Mouse (Mus musculus) adrenal gland, adult (tissue): ENCODE results near the gene 1500009C09Rik.
A peak's percentile ranks its signal among the peaks of the same experiment; 100 is the strongest.

Experiments used
- DNase-seq, 2 experiments: peaks; one replicate each; pipeline ENCODE4 v3.0.0; 2022 to 2023; ENCODE audit warnings: low spot score in 1 of 2; ENCODE audit not compliant: inconsistent age in 2 of 2

The 1500009C09Rik gene

GRCm38 (mm10) chr15:82252097-82252496 lies at the start of gene 1500009C09Rik:
Gene 1500009C09Rik, plus strand, starts transcription at chr15:82252397.
- no peak for DNase-seq

DNA sequence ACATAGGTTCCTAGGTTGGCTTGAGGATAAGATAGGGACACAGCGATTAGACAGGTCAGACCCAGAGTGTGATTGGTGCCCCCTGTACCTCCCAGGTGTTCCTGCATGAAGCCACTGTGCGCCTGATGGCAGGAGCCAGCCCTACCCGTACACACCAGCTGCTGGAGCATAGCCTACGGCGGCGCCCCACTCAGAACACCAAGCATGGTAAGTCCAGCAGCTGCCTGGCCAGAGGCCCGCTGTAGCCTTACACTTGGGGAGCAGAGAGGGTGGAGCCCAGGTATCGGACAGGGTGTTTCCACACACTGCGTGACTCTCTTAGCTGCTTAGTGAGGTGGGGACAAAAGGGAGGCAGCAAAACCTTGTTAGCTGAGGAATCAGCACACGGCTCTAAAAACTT lies 49.1 kb upstream of the 1500009C09Rik start:
- no peak for DNase-seq

DNA sequence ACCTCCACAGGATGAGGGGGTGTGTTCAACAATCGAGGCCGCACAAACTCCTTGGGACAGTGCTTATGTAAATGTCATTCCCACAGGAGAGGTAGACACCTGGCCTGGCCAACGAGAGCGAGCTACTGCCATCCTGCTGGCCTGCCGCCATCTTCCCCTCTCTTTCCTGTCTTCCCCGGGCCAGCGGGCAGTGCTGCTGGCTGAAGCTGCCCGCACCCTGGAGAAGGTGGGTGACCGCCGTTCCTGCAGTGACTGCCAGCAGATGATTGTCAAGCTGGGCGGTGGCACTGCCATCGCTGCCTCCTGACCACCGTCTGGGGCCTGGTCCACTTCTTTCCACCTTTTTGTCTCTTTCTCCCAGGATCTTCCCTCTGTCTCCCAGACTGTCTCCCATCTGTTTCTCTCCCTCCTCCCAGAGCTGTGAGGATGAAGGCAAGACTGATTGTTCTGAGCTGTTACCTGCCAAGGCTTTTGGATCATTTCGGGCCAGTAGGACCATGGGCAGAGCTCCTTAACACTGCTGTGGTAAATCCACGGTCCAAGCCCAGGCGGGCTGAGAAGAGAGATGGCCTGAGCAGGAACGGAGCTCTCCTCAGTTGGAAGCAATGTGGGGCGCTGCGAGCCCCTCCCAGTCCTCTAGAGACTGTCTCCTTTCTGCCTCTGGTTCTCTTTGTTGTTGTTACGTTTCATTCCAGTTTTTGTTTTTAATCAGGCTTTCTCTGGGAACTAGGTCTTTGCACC lies 48.4 kb upstream of the 1500009C09Rik start:
- no peak for DNase-seq

GRCm38 (mm10) chr15:82204680-82205371 lies 47.4 kb upstream of the 1500009C09Rik start:
- DNase-seq = no peak

DNA sequence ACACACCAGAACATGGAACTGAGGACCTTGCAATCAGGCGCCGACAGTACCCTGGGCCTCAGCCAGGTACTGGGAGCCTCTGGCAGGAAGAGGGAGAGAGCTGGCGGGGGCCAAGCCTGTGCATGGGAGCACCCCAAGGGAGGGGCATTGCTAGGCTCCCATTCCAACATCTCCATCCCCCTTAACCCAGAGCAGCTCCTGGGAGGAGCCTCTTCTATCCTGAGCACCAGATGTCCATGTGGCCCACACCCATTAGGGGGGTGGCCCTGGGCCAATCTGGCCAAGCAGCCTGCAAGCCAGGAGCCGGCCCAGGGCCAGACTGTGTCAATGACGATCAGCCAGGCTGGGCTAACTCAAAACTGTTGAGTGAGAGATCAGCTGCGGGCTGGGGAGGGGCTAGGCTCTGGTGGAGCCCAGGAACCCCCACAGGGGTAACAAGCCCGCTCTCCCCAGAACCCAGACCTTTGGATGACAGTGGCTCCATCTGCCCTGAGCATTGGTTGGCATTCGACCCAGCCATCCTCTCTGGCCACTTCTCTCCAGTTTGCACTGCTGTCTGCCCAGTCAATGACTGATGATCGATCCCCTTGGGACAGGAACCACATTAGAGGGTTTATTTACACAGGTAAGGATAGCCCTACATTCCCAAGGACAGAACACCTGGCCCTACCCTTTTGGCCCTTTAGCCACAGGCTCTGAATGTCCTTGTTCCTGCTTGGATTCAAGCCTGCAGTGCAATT lies 45.7 kb upstream of the 1500009C09Rik start:
- DNase-seq = peak; percentile 26 to 68

- no peak for DNase-seq
Measured at GRCm38 (mm10) chr15:82207105-82207459, 45.1 kb upstream of the 1500009C09Rik start.

- no peak for DNase-seq
Measured at GRCm38 (mm10) chr15:82207504-82208219, 44.5 kb upstream of the 1500009C09Rik start.

GRCm38 (mm10) chr15:82208307-82208706 lies 43.9 kb upstream of the 1500009C09Rik start:
- DNase-seq = no peak

DNA sequence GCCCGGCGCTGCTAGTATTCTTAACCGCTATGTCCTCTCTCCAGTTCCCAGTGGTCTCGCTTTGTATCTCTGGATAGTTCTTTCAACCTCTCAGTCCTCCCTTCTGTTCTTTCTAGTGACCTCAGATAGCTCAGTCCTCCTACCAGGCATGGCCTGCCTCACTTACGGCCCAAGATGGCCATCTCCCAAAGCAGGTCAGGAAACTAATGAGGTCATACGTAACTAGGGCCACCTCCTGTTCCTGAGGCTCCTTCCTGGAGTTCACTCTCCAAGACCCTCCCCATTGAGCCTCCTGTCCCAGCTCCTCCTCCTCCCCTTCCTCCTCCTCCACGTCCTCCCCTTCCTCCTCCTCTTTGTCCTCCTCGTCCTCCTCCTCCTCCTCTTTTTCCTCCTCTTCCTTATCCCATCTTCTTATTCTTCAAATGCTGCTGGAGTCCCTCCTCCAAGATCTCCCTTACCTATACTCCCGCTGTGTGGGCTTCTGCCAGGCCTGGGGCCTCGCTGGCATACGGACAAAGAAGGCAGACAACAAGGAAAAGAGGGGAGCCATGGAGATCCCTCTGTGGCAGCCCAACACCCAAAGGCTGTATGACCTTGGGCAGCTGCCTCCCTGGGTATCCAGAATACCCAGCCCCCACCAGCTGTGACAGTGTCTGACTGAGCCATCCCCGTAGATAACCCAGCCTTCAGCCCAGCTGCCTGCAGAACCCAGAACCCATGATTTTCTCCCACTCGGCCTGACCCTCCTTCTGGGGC lies 42.7 kb upstream of the 1500009C09Rik start:
- no peak for DNase-seq

DNA sequence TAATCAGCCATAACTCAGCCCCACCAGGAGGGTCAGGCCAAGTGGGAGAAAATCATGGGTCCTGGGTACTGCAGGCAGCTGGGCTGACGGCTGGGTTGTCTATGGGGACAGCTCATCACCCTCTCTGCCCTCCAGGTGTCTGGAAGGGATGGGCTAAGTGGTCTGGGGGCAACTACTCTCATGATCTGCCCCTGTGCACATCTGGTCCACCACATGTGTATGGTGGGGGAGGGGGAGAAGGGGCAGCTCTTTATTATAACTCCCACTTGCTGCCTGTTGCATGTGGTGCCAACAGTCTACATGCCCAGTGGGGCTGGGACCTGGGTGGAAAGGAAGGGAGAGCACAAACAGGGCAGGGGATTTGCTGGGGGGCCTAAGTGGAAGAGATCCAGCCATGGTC lies 41.4 kb upstream of the 1500009C09Rik start:
- DNase-seq = no peak

DNA sequence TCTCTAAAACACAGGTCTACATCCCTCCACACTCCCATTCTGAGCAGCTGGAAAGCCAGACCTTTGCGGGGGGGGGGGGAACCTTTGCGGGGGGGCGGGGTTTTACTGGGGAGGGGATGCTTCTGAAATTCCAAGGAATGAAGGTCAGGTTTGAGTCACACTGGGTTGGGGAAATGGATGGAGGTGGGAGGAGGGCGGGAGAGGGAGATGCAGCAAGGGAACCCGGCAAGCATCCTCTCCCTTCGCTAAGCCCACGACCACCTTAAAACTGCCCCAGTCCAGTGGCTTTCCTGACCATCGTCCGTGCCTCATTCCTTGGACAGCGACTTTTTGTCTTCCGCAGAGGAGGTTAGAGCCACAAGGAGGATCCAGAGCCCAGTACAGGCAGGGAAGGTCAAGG lies 40.9 kb upstream of the 1500009C09Rik start:
- DNase-seq = no peak

DNA sequence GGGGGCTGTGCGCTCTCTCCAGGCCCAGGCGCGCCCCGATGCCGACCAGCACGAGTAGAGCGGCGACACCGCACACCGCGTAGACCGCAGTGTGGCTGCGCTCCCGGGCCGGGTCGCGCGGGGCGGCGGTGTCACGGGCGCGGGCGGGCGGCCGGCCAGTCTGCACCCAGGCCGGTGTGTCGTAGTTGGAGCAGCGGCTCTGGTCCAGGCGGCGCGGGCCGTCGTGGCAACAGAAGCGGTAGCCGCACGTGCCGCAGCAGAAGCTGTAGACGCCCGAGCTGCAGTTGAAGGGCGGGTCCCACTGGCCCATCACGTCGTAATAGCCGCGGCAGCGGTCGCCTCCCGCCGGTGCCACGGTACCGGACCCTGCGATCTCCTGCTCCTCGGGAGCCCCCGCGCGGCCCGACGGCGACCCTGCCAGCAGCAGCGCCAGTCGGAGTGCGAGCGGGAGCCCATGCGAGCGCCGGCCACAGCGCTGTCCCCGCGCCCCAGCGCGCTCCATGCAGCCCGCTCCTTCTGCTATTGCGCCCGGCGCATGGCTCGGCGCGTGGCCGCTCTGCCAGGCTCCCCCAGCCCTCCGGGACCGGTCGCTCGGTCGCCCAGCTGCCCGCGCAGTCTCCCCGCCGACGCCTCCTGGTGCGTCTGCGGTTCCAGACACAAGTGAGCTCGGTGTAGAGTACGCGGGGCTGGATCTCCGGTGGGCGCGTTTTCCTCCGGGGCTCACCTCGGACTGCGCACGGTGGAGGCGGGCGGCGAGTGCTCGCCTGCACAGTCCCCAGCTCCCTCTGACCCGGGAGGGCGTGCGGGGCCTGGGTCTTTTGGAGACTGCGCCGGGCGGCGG lies 40.1 kb upstream of the 1500009C09Rik start:
- peak in 1 of 2 experiments; percentile 55 for DNase-seq

GRCm38 (mm10) chr15:82212752-82213063 lies 39.5 kb upstream of the 1500009C09Rik start, which contains the start of gene Shisa8:
Gene Shisa8, minus strand, starts transcription at chr15:82212815.
- no peak for DNase-seq

- no peak for DNase-seq
Measured at GRCm38 (mm10) chr15:82213222-82213621, 39.0 kb upstream of the 1500009C09Rik start.

GRCm38 (mm10) chr15:82215332-82216046 lies 36.7 kb upstream of the 1500009C09Rik start:
- DNase-seq = no peak

GRCm38 (mm10) chr15:82216142-82216827 lies 35.9 kb upstream of the 1500009C09Rik start:
- no peak for DNase-seq

DNA sequence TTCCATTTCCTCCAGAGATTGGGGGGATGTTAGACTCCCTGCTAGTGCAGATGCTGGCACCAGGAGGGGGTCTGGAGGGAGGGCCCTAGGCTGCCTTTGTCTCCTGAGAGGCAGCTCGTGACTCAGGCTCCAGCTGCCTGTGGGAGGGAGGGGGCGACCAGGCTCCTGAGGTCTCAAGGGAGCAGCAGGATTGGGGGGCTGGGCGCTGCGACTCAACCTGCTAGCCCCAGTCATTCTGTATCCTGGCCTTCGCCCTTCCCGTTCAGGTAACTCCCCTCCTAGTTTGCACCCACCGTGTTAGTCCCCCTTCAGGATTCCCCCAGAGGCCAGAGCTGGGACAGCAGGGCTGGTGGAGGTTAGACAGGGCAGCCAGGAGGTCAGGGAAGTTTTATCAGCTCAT lies 35.2 kb upstream of the 1500009C09Rik start:
- no peak for DNase-seq

GRCm38 (mm10) chr15:82217980-82218379 lies 34.2 kb upstream of the 1500009C09Rik start:
- no peak for DNase-seq
